Mouse (Mus musculus) R1 (cell line): Measurements from ENCODE around the gene Ksr2.

Source experiments
- DNase-seq: peaks from one replicate; pipeline ENCODE4 v3.0.0-alpha.2; 2018; ENCODE audit warnings: low read depth, low spot score

Ksr2 gene

DNA sequence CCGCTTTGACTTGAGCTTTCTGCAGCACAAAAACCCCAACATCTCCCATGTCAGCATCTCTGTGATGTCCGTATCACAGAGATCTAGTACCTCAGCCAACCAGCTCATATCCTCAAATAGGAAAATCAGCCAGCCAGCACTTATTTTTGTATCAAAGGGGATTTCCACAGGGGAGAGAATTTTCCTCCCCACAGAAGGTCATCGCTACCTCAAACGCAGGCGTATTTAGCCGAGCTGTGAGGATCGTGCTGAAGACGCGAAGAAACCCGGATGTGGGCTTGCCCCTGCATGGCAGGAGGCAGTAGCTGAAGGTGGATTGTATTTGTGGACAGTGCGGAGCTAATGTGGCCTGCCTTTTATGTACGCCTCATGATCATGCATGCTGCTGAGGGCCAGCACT is 67.8 kb downstream of the Ksr2 start:
- no peak for DNase-seq

DNA sequence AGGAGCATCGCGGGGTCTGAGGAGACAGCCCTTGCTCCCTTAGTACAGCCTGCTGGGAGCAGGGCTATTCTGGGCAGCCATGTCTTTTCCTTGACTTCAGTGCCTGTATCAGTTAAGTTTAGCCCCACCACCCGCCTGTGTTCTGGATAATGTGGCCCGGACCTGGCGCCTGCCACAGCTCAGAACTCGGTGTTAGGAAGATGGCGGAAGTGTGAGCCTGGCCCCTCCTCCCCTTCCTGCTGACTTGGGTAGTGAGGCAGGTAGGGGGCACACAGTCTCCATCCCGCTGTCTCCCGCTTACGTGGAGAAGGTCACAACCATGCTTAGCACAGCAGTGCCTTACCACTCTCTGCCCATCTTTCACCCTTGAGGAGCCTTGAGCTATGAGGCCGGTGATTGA is 68.2 kb downstream of the Ksr2 start:
- peak; percentile 56 for DNase-seq

DNA sequence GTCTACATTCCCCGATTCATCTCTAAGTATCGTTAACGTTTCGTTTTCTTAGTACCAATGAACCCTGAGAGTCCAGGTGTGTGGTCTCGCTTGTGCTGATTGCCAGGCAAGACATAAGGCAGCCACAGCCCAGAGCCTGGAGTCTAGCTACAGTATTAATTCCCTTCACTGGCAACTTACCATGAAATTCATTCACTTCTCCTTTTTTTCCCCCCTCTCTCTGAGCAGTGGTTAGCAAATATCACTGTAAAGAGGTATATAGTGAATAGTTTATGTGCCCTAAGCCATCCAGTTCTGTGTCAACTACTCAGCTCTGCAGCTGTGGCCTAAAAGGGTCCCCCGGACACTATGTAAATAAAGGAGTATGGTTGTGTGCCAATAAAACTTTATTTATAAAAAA is 71.6 kb downstream of the Ksr2 start:
- DNase-seq = no peak

DNA sequence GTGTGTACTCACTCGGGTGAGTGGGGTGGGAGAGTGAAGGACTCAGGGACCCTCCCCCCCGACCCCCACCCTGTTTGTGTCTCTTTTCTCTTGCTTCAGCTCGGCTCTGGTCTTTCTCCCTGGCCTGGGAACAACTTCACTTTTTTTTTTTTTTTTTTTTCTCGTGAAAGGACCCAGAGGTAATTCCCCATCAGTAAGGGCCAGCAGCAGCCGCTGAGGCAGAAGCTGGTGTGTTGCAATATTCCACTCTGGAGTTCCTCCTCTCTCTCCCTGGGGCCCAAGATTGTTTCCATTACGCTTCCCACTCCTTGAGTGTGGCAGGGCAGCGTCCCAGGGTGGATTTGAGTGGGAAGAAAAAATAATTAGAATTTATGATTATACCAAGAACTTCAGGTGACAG is 72.3 kb downstream of the Ksr2 start:
- DNase-seq = no peak

DNA sequence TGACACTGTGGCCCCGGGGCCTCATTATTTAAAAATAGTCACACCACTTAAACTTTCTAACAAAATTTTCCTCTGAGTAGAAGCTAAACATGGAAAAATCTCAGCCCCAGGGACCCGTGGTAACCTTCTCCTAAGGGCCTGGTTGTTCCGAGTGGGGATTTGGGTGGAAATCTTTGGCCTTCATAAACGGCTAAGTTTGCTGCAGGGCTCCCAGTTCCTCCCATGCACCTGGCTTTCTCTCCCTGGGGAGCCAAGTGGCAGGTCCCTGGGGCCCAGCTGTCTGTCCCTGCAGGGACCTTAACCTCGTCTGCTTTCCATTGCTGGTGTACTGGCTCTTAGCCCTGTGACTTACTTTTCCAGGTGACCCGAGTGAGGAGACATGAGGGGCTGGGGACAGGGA is 74.4 kb downstream of the Ksr2 start:
- no peak for DNase-seq

DNA sequence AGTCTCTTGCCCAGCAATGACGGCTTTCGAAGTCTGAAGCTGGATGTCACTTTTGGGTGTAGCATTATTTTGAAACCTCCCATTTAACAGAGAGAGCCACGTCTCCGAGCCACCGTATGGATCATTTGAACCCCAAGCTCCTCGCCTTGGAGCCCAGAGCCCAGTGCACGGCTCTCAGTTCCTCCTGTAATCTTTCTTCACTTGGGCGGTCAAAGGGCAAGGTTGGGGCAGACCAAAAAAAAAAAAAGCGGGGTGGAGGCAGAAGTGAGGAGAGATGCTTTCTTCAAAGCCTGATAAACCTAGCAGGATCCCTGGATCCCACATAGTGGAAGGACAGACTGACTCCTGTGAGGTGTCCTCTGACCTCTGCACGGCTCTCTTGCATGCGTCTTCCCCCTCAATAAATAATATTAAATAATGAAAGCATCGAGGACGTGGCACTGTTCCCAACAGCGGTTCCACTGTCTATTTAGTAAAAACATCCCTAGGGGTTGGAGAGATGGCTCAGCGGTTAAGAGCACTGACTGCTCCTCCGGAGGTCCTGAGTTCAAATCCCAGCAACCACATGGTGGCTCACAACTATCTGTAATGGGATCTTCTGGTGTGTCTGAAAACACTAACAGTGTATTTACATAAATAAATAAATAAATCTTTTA is 75.0 kb downstream of the Ksr2 start:
- DNase-seq = no peak

DNA sequence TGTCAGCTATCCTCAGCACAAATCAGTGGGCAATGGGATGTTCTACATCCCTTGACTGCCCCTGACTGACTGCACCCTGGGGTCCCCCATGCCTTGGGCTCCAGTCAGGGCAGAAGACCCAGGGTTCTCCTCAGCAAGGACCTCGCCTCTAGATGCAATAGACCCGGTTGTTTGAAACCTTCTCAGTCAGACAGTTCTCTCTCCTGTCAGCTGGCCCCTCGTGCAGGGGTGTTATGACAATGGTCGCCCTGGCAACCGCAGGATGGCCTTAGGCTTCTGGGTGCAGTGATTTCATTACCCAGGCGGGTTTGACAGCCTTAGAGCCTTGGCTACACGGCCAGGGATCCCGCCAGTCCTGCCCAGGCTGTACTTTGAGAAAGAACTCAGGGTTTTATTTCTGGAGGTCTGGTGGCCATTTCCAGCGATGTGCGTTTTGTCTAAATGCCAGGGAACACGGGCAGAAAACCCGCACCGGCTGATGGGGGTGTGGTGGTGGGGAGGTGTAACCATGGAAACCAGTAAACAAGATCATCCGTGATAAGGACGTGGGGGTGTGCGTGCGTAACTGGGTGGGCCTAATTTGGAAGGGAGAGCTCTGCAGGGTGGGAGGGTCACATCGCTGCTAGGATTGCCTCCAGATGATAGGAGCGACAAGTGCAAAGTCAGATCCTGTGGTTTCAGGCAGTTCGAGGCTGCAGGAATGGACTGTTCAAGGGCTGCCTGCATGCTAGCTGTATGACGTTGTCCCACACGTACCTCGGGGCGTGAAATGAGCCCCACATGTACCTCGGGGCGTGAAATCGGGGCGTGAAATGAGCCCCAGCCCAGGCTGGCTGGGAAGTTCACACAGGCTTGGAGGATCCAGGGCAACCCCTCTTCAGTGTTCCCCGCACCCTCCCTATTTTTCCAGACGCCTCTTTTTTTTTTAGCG is 79.4 kb downstream of the Ksr2 start:
- DNase-seq = peak; percentile 56

DNA sequence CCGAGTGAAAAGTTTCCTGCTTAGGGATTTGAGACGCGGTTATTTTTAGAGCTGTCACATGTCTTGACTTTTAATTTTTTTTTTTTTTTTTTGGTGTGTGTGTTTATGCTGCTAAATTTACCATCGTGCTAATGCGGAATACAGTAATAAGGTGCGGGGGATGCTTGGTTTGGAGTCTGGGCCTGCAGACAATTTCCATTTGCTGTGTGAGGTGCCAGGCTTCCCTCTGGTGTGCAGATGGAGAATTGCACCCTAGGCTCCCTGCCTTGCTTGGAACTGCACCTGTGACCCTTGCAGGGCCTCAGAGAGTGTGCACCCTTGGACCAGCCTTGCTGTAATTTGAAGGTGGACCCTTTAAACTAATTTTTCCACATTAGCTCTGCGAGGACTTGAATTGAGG is 80.1 kb downstream of the Ksr2 start:
- peak; percentile 78 for DNase-seq

DNA sequence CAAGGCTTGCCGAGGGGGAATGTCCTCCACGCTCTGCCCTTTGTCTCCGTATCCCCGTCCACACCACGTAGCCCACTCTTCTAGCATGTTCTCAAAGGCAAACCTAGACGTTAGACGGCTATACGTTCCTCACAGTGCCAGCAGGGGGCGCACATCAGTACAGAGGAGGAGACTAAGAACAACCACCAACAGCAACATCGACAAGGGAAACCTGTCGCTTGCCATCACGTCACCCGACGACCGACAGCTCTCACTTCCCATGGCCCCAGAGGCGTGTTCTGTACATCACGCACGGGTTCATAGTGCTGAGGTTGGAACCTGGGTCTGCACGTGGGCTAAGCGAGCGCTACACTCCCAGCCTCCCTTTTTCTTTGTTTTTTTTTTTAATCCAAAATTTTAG is 83.3 kb downstream of the Ksr2 start:
- DNase-seq = peak; percentile 95

DNA sequence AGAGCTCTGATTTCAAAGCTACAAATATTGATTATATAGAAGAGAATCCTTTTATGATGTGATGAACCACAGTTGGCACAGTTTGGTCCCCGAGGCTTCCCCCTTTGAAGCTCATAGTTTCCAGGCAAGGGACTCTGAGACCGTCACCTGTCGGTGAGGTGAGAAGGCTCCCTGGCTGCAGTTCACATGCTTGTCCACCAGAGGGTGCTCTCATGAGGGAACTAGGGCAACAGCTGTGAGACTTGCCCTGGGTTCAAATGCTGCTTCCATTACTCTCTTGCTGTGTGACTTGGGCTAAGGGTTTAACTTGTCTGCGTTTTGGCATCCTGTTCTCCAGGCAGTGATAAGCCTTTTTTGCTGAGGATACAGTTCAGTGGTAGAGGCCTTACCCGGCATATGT is 88.8 kb downstream of the Ksr2 start:
- DNase-seq = peak; percentile 70

DNA sequence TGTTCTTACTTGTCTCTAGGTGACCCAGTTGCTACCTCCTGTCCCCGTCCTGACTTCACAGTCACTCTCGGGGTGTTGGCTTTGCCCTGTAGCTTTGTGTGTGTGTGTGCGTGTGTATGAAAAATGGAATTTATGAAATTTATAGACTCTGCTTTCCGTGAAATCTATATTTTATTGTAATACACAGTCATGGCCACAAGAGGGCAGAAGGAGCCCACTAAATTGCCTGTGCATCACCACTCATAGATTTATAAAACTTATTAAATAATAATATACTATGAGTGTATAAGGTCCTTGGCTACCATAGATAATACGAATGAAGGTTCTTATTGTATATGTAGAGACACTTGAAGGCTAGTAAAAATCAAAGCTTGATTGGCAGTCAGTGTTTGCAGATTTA is 90.6 kb downstream of the Ksr2 start:
- no peak for DNase-seq

DNA sequence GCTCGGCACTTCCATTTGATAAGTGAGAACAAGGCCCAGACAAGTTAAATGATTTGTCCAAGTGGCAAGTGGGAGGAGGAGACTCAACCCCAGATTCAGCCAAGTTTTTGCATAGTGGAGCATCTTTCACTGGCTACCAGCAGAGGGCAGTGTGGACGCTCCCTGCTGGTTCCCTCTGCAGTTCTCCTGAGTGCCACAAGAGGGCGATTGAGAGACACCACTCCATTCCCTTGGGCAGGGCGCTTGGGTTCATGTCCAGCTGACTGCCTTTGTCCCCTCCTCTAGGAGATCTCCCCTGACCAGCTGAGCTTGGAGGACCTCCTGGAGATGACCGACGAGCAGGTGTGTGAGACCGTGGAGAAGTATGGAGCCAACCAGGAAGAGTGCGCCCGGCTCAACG is 91.4 kb downstream of the Ksr2 start:
- peak; percentile 78 for DNase-seq

DNA sequence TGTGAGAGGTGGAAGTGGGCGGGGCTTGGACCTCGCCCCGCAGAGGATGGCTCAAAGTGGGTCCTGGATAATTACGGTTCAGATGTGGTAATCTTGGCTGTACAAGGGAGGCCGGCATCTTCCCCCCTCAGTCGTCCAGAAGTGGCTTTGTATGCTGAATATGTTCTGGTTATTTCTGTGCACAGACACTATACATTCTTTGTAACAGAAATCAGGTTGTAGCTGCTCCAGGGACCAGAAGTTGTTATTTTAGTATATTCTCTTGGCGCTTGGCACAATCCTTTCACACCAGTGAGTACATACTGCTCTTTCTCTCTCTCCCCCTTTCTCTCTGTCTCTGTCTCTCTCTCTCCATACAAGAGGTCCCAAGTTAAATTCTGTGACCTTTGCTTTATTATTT is 92.0 kb downstream of the Ksr2 start:
- peak; percentile 29 for DNase-seq

DNA sequence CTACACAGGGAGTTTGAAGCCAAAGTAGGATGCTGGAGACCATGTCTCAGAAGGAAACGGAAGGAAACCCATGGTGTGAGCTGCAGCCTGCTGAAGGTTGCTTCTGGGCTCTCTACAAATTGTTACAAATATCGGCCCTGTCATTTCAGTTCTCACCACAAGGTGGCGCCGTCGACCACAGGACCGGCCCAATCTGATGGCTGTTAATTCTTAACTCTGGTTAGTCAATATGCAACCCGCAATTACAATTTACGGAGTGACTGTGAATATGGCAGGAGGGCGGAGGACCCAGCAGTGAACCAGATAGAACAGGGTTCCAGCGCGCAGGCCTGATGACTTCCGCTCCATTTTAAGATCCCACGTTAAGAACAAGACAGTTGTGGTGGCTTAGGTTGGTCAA is 92.6 kb downstream of the Ksr2 start:
- DNase-seq = peak; percentile 72

DNA sequence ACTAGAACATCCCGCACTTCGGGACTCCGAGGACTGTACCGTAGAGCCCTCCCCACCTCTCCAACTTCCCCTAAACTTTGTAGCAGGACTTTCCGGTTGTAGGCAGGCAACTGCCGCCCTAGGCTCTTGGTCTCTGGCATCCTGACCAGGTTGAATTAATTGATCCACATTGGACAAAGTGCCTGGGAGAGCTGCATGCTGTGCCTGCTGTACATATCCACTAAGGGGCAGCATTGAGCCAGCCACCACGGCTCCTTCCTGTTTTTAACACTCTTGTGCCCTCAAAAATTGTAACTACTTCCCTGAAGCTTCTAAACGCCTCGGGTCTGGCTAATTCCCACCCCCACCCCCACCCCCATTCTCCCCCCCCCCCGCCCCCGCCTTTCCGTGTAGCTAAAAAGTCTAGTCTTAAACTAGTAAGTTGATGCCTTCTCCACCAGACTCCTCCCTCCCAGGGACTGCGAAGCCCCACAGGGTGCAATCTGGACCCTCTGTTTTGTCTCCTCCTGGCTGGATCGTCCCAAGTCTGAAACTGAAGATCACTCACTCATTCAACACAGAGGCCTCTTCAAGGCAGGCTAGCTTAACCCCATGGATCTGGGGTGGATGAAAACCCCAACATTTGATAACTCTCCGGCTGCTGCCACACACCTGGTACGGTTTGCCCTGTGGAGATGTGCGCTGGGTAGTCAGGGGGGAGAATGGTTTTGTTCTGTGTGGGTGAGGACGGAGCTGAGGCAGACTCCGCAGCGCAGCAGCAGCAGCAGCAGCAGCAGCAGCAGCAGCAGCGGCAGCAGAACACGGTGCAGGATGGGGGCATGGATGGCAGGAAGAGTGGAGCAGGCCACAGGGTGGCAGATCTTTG is 95.9 kb downstream of the Ksr2 start:
- peak; percentile 78 for DNase-seq

DNA sequence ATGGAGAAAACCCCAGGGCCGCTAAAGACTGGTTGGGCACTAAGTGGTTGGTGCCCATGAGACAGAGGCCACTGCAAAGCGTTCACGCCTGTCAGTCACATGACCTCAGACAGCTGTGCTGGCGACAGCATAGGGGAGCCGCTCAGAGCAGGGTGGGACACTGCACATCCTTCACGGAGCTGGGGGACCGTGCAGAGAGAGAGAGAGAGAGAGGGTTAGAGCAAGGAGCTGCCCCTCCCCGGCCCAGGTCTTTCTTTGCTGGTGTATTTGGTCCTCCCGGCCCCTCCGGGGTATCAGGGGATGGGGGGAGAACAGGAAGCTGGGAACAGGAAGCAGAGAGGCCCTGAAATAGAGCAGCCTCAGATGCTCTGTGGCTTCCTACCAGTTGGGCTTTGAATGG is 97.1 kb downstream of the Ksr2 start:
- DNase-seq = no peak

DNA sequence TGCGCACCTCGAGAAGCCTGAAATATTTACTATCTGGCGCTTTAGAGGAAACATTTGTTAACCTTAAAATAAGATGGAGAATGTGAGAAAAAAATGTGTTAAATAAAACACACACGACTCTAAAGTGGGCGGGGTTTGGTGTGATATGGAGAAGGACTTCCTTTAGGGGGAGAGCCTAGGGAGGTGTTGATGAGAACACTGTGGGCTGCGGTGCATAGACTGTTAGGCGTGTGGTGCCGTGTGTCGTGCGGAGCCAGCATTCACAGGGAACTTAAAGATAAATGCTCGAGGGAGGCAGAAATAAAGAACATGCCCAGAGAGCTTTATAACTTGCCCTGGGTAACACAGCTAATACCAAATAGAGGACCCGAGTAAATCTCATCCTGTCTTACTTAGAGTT is 101.6 kb downstream of the Ksr2 start:
- peak; percentile 42 for DNase-seq

DNA sequence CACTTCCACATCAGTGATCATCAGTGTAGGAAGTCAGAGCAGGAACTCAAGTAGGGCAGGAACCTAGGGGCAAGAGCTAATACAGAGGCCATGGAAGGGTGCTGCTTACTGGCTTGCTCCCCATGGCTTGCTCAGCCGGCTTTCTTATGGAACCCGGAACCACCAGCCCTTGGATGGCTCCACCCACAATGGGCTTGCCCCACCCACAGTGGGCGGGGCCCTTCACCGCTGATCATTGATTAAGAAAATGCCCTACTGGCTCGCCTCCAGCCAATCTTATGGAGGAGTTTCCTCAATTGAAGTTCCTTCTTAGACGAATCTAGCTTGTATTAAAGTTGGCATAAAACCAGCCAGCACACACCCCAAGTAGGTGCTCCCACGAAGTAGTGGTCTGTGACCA is 102.1 kb downstream of the Ksr2 start:
- DNase-seq = peak; percentile 78

DNA sequence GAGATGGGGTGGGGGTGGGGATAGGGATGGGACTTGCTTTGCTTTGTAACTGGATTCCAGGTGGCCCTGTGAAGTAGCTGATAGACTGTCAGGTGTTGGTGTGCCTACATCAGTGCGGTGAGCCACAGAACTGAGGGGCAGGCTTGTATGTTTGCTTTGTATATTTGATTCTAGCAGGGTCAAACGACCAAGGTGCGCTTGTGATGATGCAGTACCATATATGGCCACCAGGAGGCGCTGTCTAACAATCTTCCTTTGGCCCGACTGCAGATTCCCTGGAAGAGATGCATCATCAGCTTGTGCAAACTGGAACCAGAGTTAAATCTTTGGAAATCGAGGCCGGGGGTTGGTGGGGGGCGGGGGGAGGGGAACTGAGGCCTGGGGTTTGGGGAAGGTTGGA is 102.8 kb downstream of the Ksr2 start:
- peak; percentile 79 for DNase-seq

DNA sequence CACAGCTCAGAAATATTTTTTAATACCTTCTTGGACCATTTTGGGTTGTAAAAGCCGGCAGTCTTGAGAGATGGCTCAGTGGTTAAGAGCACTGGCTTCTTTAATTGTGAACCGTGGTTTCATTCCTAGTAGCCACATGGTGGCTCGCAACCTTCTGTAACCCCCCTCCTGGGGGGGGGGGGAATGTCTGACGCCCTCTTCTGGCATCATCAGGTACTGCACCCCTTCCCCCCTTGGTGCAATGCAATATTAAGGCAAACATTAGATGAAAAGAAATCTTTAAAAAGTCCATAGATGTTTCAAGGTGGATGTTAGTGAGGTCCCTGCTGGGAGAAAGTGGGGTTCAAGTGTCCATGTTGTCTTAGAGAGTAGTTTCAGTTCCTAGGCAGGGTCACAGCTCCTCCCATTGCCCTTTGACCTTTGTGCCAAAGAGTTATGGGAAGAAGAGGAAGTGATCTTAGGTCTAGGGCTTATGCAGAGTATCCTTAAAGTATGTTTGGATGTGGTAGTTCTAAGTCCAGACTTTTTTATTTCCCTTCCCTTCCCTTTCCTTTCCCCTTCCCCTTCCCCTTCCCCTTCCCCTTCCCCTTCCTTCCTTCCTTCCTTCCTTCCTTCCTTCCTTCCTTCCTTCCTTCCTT is 106.2 kb downstream of the Ksr2 start:
- DNase-seq = no peak

DNA sequence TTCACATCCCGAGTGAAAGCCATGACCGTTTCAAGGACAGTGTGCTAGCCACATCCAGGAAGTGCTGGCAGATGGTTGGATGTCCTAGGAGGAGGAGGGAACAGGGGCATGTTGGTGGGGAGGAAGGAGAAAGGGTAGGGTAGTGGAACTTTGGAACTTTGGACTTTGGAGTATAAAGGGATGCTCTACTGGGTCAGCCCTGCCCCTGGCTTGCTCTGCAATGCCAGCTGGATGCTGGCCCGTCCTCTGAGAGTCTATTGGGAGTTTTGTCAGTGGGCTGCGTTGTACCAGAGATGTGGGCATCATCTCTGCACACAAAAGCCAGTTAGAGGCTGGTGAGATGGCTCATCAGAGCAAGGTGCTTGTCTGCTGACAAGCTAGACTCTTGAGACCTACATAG is 107.4 kb downstream of the Ksr2 start:
- DNase-seq = no peak

DNA sequence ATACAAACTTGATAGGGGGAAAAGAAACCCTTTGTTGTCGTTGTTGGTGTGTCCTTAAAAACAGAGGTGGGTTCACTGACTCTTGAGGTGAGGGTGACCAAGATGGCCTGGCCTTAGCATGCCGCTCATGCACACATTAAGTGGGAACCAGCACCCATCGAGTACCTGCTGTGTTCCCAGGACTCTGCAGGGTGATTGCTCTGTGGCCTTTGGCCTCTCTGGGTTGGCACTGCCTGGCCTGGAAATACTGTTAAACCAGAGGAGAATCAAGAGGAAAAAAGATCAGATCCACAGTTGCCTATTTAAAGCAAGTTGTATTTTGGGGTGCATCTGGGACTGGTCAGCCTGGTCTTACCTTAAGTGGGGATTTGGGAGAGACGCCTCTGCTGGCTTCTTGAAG is 107.9 kb downstream of the Ksr2 start:
- no peak for DNase-seq
